Mouse (Mus musculus): ENCODE results near the gene Cox7a1. TPM values are rescaled to one million over a fixed set of nuclear protein-coding genes. Genes with fewer than 3 reads are reported as not detected.
A peak's percentile ranks its signal among the peaks of the same experiment; 100 is the strongest.
"Not testable (repeated sequence)": the region's sequence is repeated elsewhere in the genome, so short reads cannot be mapped to it uniquely, and the experiment has no call there.

Cox7a1 gene
- polyA plus RNA-seq, 1 experiment from 2014 or later, result 4.5 TPM

GRCm38 (mm10) chr7:30181308-30181707, 2.6 kb upstream of the Cox7a1 start:
- no peak for ATAC-seq (ENCODE audit: insufficient read depth)
- no peak overlapping the region for H3K4me2 ChIP-seq
- H3K9ac ChIP-seq, result no peak overlapping the region
- H3K4me1 ChIP-seq (ENCODE audit: insufficient read depth), result no peaks in the 10 kb centered on the region
- TF ChIP-seq CTCF (IDR thresholded peaks at IDR 0.05; ENCODE audit: low read depth), result peak; percentile 93
- H3K27ac ChIP-seq (ENCODE audit: low read depth), result no peak overlapping the region
- WGBS, result 2% methylated on average over 4 of the region's 4 CpGs
- DNase-seq, result peak; percentile 92
- no peaks in the 10 kb centered on the region for H3K27me3 ChIP-seq (ENCODE audit: insufficient read depth, low read length)
- H3K4me3 ChIP-seq (ENCODE audit: low read depth, low read length), result no peak overlapping the region
- peaks cover 23% of the 10 kb centered on the region for H3K36me3 ChIP-seq (ENCODE audit: insufficient read depth)
- H3K9me3 ChIP-seq (ENCODE audit: low read depth, low read length), result no peaks in the 10 kb centered on the region

GRCm38 (mm10) chr7:30181929-30182328, 2.0 kb upstream of the Cox7a1 start:
- H3K4me1 ChIP-seq (ENCODE audit: insufficient read depth); H3K9me3 ChIP-seq (ENCODE audit: low read depth, low read length); H3K4me2 ChIP-seq; DNase-seq; H3K9ac ChIP-seq; ATAC-seq (ENCODE audit: insufficient read depth); H3K27me3 ChIP-seq (ENCODE audit: insufficient read depth, low read length); H3K27ac ChIP-seq (ENCODE audit: low read depth); H3K4me3 ChIP-seq (ENCODE audit: low read depth, low read length): not testable (repeated sequence)
- H3K36me3 ChIP-seq (ENCODE audit: insufficient read depth), result peaks cover 29% of the 10 kb centered on the region
- 90% methylated on average over 9 of the region's 10 CpGs for WGBS

GRCm38 (mm10) chr7:30183189-30183588, 755 bp upstream of the Cox7a1 start:
- WGBS, result 77% methylated on average over 7 of the region's 7 CpGs
- not testable (repeated sequence) for DNase-seq; H3K27me3 ChIP-seq (ENCODE audit: insufficient read depth, low read length); H3K9me3 ChIP-seq (ENCODE audit: low read depth, low read length); H3K9ac ChIP-seq; H3K4me2 ChIP-seq; ATAC-seq (ENCODE audit: insufficient read depth); H3K27ac ChIP-seq (ENCODE audit: low read depth); H3K4me1 ChIP-seq (ENCODE audit: insufficient read depth); H3K4me3 ChIP-seq (ENCODE audit: low read depth, low read length)
- H3K36me3 ChIP-seq (ENCODE audit: insufficient read depth), result peaks cover 35% of the 10 kb centered on the region

GRCm38 (mm10) chr7:30184641-30185348, 851 bp downstream of the Cox7a1 start:
- ATAC-seq (ENCODE audit: insufficient read depth) (no peak), DNase-seq (no peak)
- Histone ChIP-seq H3K27ac (ENCODE audit: low read depth) (no peak overlapping the region), H3K27me3 (ENCODE audit: insufficient read depth, low read length) (no peaks in the 10 kb centered on the region), H3K9me3 (ENCODE audit: low read depth, low read length) (no peaks in the 10 kb centered on the region), H3K4me1 (ENCODE audit: insufficient read depth) (no peaks in the 10 kb centered on the region), H3K4me2 (peak overlapping the region; percentile 62; the same call in 1 of the 2 replicates), H3K36me3 (ENCODE audit: insufficient read depth) (peaks cover 43% of the 10 kb centered on the region), H3K9ac (no peak overlapping the region), H3K4me3 (ENCODE audit: low read depth, low read length) (0 out of 2 replicates have a peak overlapping the region, but pooled peaks have one; percentile 20)
- no peak for TF ChIP-seq CTCF (IDR thresholded peaks at IDR 0.05; ENCODE audit: low read depth)
- WGBS, result 67% methylated on average over 13 of the region's 13 CpGs

GRCm38 (mm10) chr7:30188344-30189115, 4.6 kb downstream of the Cox7a1 start:
- 85% methylated on average over 12 of the region's 12 CpGs for WGBS

GRCm38 (mm10) chr7:30189116-30189491, 5.2 kb downstream of the Cox7a1 start:
- no peak overlapping the region for H3K4me2 ChIP-seq
- H3K4me3 ChIP-seq (ENCODE audit: low read depth, low read length), result no peak overlapping the region
- H3K9ac ChIP-seq, result no peak overlapping the region
- DNase-seq (no peak), ATAC-seq (ENCODE audit: insufficient read depth) (no peak)
- peaks cover 72% of the 10 kb centered on the region for H3K36me3 ChIP-seq (ENCODE audit: insufficient read depth)
- H3K4me1 ChIP-seq (ENCODE audit: insufficient read depth), result peaks cover 6% of the 10 kb centered on the region; the same call in 1 of the 2 replicates
- TF ChIP-seq CTCF (IDR thresholded peaks at IDR 0.05; ENCODE audit: low read depth), result no peak
- 81% methylated on average over 4 of the region's 4 CpGs for WGBS
- no peaks in the 10 kb centered on the region for H3K9me3 ChIP-seq (ENCODE audit: low read depth, low read length)
- H3K27me3 ChIP-seq (ENCODE audit: insufficient read depth, low read length), result no peaks in the 10 kb centered on the region
- no peak overlapping the region for H3K27ac ChIP-seq (ENCODE audit: low read depth)

More at GRCm38 (mm10) chr7:30188344-30189115, 4.6 kb downstream of the Cox7a1 start:
- Histone ChIP-seq H3K27me3 (ENCODE audit: insufficient read depth, low read length) (no peaks in the 10 kb centered on the region), H3K9me3 (ENCODE audit: low read depth, low read length) (no peaks in the 10 kb centered on the region), H3K27ac (ENCODE audit: low read depth) (no peak overlapping the region), H3K4me2 (no peak overlapping the region), H3K9ac (no peak overlapping the region), H3K4me1 (ENCODE audit: insufficient read depth) (peaks cover 5% of the 10 kb centered on the region; the same call in 1 of the 2 replicates), H3K4me3 (ENCODE audit: low read depth, low read length) (no peak overlapping the region), H3K36me3 (ENCODE audit: insufficient read depth) (peaks cover 72% of the 10 kb centered on the region)
- no peak for TF ChIP-seq CTCF (IDR thresholded peaks at IDR 0.05; ENCODE audit: low read depth)
- ATAC-seq (ENCODE audit: insufficient read depth) (no peak), DNase-seq (no peak)

- 89% methylated on average over 12 of the region's 12 CpGs for WGBS
- no peaks in the 10 kb centered on the region for H3K27me3 ChIP-seq (ENCODE audit: insufficient read depth, low read length)
- DNase-seq (no peak), ATAC-seq (ENCODE audit: insufficient read depth) (no peak)
- H3K4me1 ChIP-seq (ENCODE audit: insufficient read depth), result peaks cover 6% of the 10 kb centered on the region; the same call in 1 of the 2 replicates
- no peak overlapping the region for H3K9ac ChIP-seq
- TF ChIP-seq CTCF (IDR thresholded peaks at IDR 0.05; ENCODE audit: low read depth), result no peak
- peaks cover 55% of the 10 kb centered on the region for H3K36me3 ChIP-seq (ENCODE audit: insufficient read depth)
- H3K9me3 ChIP-seq (ENCODE audit: low read depth, low read length), result no peaks in the 10 kb centered on the region
- no peak overlapping the region for H3K4me3 ChIP-seq (ENCODE audit: low read depth, low read length)
- H3K4me2 ChIP-seq, result no peak overlapping the region; the same call in 1 of the 2 replicates
- no peak overlapping the region for H3K27ac ChIP-seq (ENCODE audit: low read depth)
Measured at GRCm38 (mm10) chr7:30192088-30192487, 8.1 kb downstream of the Cox7a1 start.
